Comparison of ENCODE assay signal across 12 mouse cellular contexts in genomic region chr9:55332476-55332875, GRCm38 (mm10). TPM values are rescaled to one million over a fixed set of nuclear protein-coding genes. Genes with fewer than 3 reads are reported as not detected.
A peak's percentile ranks its signal among the peaks of the same experiment; 100 is the strongest.
DNase-seq lines count a peak whose midpoint lies in the region; ATAC-seq lines count a peak whose summit lies in the region.
"Had no signal": no experiment of that assay in that cellular context is flagged by ENCODE, and none has a peak within 500 bp of the region (broad histone marks: within the 10 kb centered on the region; RNA-seq: fewer than 3 reads in every experiment).

No protein-coding gene starts in this region.

- no peak overlapping the region for H3K9ac ChIP-seq in heart, embryonic 15.5 days
- no peak overlapping the region for H3K9ac ChIP-seq in neural tube, embryonic 11.5 days (ENCODE audit: low read length)
- H3K9ac ChIP-seq: liver, embryonic 12.5 days; lung, embryonic 15.5 days had no signal

- H3K9me3 ChIP-seq in heart, embryonic 15.5 days (replicated peaks): no peaks in the 10 kb centered on the region
- H3K9me3 ChIP-seq in neural tube, embryonic 11.5 days (ENCODE audit: control insufficient read depth, low read length): no peaks in the 10 kb centered on the region
- H3K9me3 ChIP-seq: liver, embryonic 12.5 days; lung, embryonic 15.5 days had no signal

- no peak overlapping the region for H3K4me3 ChIP-seq in heart, embryonic 15.5 days
- no peak overlapping the region for H3K4me3 ChIP-seq in neural tube, embryonic 11.5 days (ENCODE audit: low read depth, low read length)
- H3K4me3 ChIP-seq: erythroblast, embryonic 14.5 days; liver, embryonic 12.5 days; lung, embryonic 15.5 days had no signal

- H3K36me3 ChIP-seq in heart, embryonic 15.5 days: no peaks in the 10 kb centered on the region
- H3K36me3 ChIP-seq in neural tube, embryonic 11.5 days (ENCODE audit: control insufficient read depth, insufficient read depth, low read length): no peaks in the 10 kb centered on the region
- H3K36me3 ChIP-seq: liver, embryonic 12.5 days; lung, embryonic 15.5 days had no signal

- H3K4me2 ChIP-seq in heart, embryonic 15.5 days: 0 out of 2 replicates have a peak overlapping the region, but pooled peaks have one; percentile 19
- H3K4me2 ChIP-seq in neural tube, embryonic 11.5 days (ENCODE audit: low read depth): no peak overlapping the region
- H3K4me2 ChIP-seq: liver, embryonic 12.5 days; lung, embryonic 15.5 days had no signal

- intact Hi-C loops in left cerebral cortex, postnatal 25 days (cut with DNase I): no loop called here

- peaks cover 37% of the 10 kb centered on the region for H3K27me3 ChIP-seq in heart, embryonic 15.5 days
- H3K27me3 ChIP-seq in neural tube, embryonic 11.5 days (ENCODE audit: control insufficient read depth, insufficient read depth, low read length): 0 out of 2 replicates have a peak, but pooled peaks cover 4% of the 10 kb centered on the region

- WGBS in heart, embryonic 15.5 days: 38% methylated on average over 5 of the region's 5 CpGs
- 43% methylated on average over 5 of the region's 5 CpGs for WGBS in neural tube, embryonic 11.5 days

- H3K4me1 ChIP-seq in heart, embryonic 15.5 days (replicated peaks): peaks cover 3% of the 10 kb centered on the region; the same call in 1 of the 2 replicates
- no peaks in the 10 kb centered on the region for H3K4me1 ChIP-seq in neural tube, embryonic 11.5 days (ENCODE audit: control insufficient read depth, insufficient read depth, low read length)
- H3K4me1 ChIP-seq: liver, embryonic 12.5 days had no signal

- peak; percentile 52 to 56 for DNase-seq in cerebellum, adult 18-20 months
- DNase-seq in cerebellum, postnatal 10 days: no peak
- no peak for DNase-seq in heart, adult 9 months (ENCODE audit: low spot score in 2 of 2)
- DNase-seq in neural tube, embryonic 11.5 days (ENCODE audit: low spot score): peak; percentile 11
- DNase-seq in neural tube, embryonic 10.5 days (ENCODE audit: extremely low spot score, low spot score): no peak
- no peak for DNase-seq in right cerebral cortex, adult 2 months (ENCODE audit: low spot score in 2 of 2)
- no peak for DNase-seq in left cerebral cortex, postnatal 25 days (ENCODE audit: low spot score in 2 of 2)

- ATAC-seq in heart, embryonic 15.5 days (replicated peaks; ENCODE audit: insufficient number of reproducible peaks, insufficient read depth, low FRiP score, low read depth): no peak
- no peak for ATAC-seq in neural tube, embryonic 11.5 days (ENCODE audit: insufficient read depth, low FRiP score, low TSS enrichment)
- ATAC-seq: liver, embryonic 12.5 days had no signal

- H3K27ac ChIP-seq in heart, embryonic 15.5 days: no peak overlapping the region
- no peak overlapping the region for H3K27ac ChIP-seq in neural tube, embryonic 11.5 days (ENCODE audit: low read depth, low read length)
- H3K27ac ChIP-seq: liver, embryonic 12.5 days; lung, embryonic 15.5 days had no signal

RNA-seq across cellular contexts. Expression of gene Tmem266, which starts 5.8 kb away (rescaled TPM):
- polyA plus RNA-seq in heart, embryonic 15.5 days (2015; fragmentation: Nextera tagmentation; extraction: Ambion mirVana): 0.14 and 0.15 TPM in 2 replicates
- 0.62 and 0.89 TPM in 2 replicates for polyA plus RNA-seq in neural tube, embryonic 11.5 days (2014; fragmentation: Nextera tagmentation; extraction: Ambion mirVana)
- total RNA-seq in left cerebral cortex, postnatal 25 days (2021): 10 to 100 TPM in 1 of 2 experiments, 1 to 10 TPM in 1; 8.4 to 10.4 TPM
- total RNA-seq: hematopoietic stem cell, adult 5-6 weeks had no signal
- polyA plus RNA-seq: erythroblast, embryonic 14.5 days; liver, embryonic 12.5 days had no signal

RNA-seq across cellular contexts. Expression of gene Nrg4, which starts 5.8 kb away (rescaled TPM):
- polyA plus RNA-seq in heart, embryonic 15.5 days (2015; fragmentation: Nextera tagmentation; extraction: Ambion mirVana): 0.73 and 1.4 TPM in 2 replicates
- 1.1 and 1.6 TPM in 2 replicates for polyA plus RNA-seq in neural tube, embryonic 11.5 days (2014; fragmentation: Nextera tagmentation; extraction: Ambion mirVana)
- total RNA-seq in left cerebral cortex, postnatal 25 days (2021): under 1 TPM; 0.37 to 0.46 TPM

Comparison
In these comparisons a context has a peak if more than half of its experiments do, and no peak if none do; other contexts are left out.
1. DNase-seq: peak in cerebellum, adult 18-20 months (2 of 2) and neural tube, embryonic 11.5 days (single experiment); none in cerebellum, postnatal 10 days (0 of 2), heart, adult 9 months (0 of 2), neural tube, embryonic 10.5 days (single experiment), right cerebral cortex, adult 2 months (0 of 2) and left cerebral cortex, postnatal 25 days (0 of 2).